Mouse (Mus musculus) bone marrow, adult 2 months (tissue): ENCODE data around the gene Cdk8. TPM values are rescaled to one million over a fixed set of nuclear protein-coding genes. Genes with fewer than 3 reads are reported as not detected.

Experiments
- H3K27ac ChIP-seq: fragments of 200-500 bp; 2 replicates; pipeline ENCODE4 v1.5.1; 2012; ENCODE audit warnings: low read depth, mild to moderate bottlenecking, control low read depth, inconsistent platforms, low read length; ENCODE audit not compliant: control insufficient read depth, poor library complexity, insufficient read depth
- H3K4me1 ChIP-seq: fragments of 200-500 bp; 2 replicates; pipeline ENCODE4 v1.6.1; 2011; ENCODE audit warnings: low read length; ENCODE audit not compliant: control insufficient read depth, insufficient read depth
- H3K4me3 ChIP-seq: fragments of 200-500 bp; replicated peaks from 2 replicates; pipeline ENCODE3; 2011; ENCODE audit warnings: mild to moderate bottlenecking, low read depth, low read length, control low read depth; ENCODE audit not compliant: control insufficient read depth
- CTCF ChIP-seq: fragments of 200-500 bp; IDR thresholded peaks from 2 replicates; pipeline ENCODE4 v1.5.1; 2011; ENCODE audit warnings: low read length, control low read depth; ENCODE audit not compliant: control insufficient read depth, insufficient read depth
- POLR2A ChIP-seq: fragments of 200-500 bp; IDR thresholded peaks from 2 replicates; pipeline ENCODE4 v1.6.1; 2011; ENCODE audit warnings: low read depth, mild to moderate bottlenecking, control low read depth, low read length, borderline replicate concordance; ENCODE audit not compliant: control insufficient read depth
- WGBS: fragments of 180-500 bp; shearing (Covaris S2); methylation state at CpG from one replicate; pipeline ENCODE4 v1.1.7; 2018; 5-methylcytosine and 5-hydroxymethylcytosine counted together
- polyA plus RNA-seq: library from polyadenylated mRNA; stranded (reverse); fragments of >200 nt; gene quantifications from 2 replicates; pipeline ENCODE4 v1.2.4, GENCODE M21; 2011; ENCODE audit warnings: low replicate concordance; ENCODE audit not compliant: missing spikeins, insufficient read depth, insufficient read length

Gene Cdk8
- polyA plus RNA-seq, 1 experiment, result 28.8 TPM

DNA sequence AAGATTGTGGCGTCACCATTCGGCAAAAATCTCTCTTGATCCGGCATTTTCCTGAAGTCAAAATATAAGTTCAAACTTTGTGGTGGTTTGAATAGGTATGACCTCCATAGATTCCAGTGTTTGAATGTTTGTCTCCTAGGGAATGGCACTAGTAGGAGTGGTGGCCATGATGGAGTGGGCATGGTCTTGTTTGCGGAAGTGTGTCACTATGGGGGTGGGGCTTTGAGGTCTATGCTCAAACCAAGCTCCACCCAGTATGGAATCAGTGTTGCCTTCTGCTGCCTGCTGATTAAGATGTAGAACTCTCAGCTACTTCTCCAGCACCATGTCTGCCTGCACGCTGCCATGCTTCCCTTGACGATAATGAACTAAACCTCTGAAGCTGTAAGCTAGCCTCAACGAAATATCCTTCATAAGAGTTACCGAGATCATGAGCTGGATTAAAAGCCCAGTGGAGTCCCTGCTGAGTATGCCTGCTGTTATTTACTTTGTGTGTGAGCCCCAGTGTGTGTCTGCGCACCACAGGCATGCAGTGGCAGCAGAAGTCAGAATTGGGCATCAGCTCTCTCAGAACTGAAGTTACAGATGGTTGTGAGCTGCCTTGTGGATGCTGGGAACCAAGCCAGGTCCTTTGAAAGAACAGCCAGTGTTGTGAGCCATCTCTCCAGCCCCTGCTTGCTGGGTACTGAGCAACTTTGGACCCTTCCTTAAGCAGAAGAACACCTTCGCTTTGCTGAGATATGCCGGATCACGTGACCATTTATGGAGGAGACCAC is 114.1 kb downstream of the Cdk8 start:
- 84% methylated on average over 12 of the region's 12 CpGs for WGBS

DNA sequence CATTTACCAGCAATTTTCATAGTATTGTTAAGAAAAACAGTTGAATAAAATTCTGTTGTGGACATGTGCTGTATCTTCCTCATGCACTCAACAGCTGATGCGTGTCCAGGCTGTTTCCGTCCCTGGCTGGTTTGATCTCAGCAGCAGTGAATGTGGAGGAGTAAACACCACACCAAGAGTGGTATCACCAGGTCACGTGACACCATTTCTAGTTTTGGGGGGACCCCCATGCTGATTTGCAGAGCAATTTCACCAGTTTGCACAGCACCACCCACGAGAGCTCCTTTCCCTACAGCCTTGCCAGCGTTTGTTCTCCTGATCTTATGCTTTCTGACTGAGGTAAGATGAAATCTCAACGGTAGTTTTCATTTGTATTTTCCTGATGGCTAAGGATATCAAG is 116.1 kb downstream of the Cdk8 start:
- H3K4me1 ChIP-seq, result no peaks in the 10 kb centered on the region
- no peak overlapping the region for H3K27ac ChIP-seq
- 68% methylated on average over 6 of the region's 6 CpGs for WGBS
- no peak overlapping the region for H3K4me3 ChIP-seq
- TF ChIP-seq POLR2A, result no peak
- no peak for TF ChIP-seq CTCF

More for the DNA sequence above, 114.1 kb downstream of the Cdk8 start:
- no peaks in the 10 kb centered on the region for H3K4me1 ChIP-seq
- H3K4me3 ChIP-seq, result no peak overlapping the region
- H3K27ac ChIP-seq, result no peak overlapping the region
- TF ChIP-seq POLR2A (no peak), CTCF (no peak)

DNA sequence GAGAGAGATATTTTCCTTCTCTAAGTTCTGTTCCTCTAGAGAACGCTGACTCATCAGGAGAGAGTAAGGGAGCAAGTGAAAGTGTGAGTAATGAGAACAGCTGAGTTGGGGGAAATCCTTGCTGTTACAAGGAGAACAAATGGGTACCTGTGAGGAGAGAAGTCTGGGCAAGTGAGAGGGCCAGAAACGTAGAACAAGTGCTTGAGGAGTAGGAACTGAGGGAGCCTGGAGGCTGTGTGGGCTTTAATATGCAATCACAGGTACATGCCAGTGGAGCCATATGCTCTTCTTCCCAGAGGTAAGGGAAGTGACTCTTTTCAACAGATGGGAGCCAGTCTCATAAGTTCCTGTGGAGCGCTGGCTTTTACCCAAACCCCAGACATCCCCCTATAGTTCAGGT is 118.2 kb downstream of the Cdk8 start:
- TF ChIP-seq POLR2A, result no peak
- no peak for TF ChIP-seq CTCF
- Histone ChIP-seq H3K4me1 (no peaks in the 10 kb centered on the region), H3K4me3 (no peak overlapping the region), H3K27ac (no peak overlapping the region)
- WGBS, result 66% methylated on average over 3 of the region's 3 CpGs

DNA sequence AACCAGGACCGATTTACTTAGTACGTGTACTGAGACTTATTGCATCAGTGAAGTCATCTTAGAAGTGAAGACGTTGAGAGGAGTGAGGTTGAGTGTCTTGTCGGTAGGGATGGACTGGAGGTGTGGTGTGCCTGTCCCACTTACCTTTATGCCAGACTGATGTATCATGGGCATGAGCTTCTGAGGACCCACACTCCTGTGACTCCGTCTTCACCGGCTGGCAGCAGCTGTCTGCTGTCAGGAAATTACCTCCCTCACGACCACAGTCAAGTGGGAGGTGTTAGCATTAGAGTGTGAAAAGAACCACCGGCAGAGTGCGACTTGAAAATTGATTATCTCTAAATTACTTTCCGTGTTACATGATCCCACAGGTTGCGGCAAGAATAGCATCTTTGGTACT is 119.8 kb downstream of the Cdk8 start:
- TF ChIP-seq POLR2A, result no peak
- H3K4me1 ChIP-seq, result no peaks in the 10 kb centered on the region
- no peak overlapping the region for H3K27ac ChIP-seq
- 77% methylated on average over 11 of the region's 11 CpGs for WGBS
- H3K4me3 ChIP-seq, result no peak overlapping the region

DNA sequence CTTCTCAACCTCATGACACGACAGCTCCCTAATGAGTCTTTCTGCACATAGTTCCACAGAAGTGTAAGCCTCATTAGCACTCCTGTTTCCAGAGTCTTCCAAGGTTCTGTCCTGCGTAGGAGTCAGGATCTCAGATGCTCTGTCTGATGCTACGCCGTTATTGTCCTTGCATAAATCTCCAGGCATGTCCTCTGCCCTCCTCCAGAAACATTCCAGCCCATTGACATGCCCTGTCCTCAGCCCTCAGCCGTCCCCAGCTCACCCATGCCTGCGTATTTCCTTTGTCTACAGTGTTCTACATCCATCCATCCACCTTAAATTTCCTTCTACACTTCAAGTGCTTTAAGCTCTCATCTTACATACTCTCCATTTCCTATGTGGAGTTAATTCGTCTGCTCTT is 121.0 kb downstream of the Cdk8 start:
- no peaks in the 10 kb centered on the region for H3K4me1 ChIP-seq
- TF ChIP-seq CTCF (no peak), POLR2A (no peak)
- no peak overlapping the region for H3K27ac ChIP-seq
- 74% methylated on average over 7 of the region's 7 CpGs for WGBS
- no peak overlapping the region for H3K4me3 ChIP-seq

Other genes starting within 250 kb of the Cdk8 start
- gene Cyp3a25, start 221.6 kb upstream of the Cdk8 start, polyA plus RNA-seq, result 0.50 and 4.0 TPM in 2 replicates
- not detected in 2 replicates for gene Cyp3a59, start 152.0 kb upstream of the Cdk8 start, polyA plus RNA-seq
- not detected in 2 replicates for gene Gm5565, start 70.7 kb upstream of the Cdk8 start, polyA plus RNA-seq
- not detected in 2 replicates for gene Gm6309, start 60.5 kb upstream of the Cdk8 start, polyA plus RNA-seq
- gene 1700001J03Rik, start 45.9 kb upstream of the Cdk8 start, polyA plus RNA-seq, result not detected in 2 replicates
- gene Rnf6, start 9.7 kb upstream of the Cdk8 start, polyA plus RNA-seq, result 5.8 and 13.2 TPM in 2 replicates
- gene Wasf3, start 153.8 kb downstream of the Cdk8 start, polyA plus RNA-seq, result 0.18 and 0.67 TPM in 2 replicates